Mouse (Mus musculus) kidney, adult 2 months (tissue): ENCODE results near the gene Tango6.

Source experiments
- CTCF ChIP-seq: fragments of 200-500 bp; conservative IDR thresholded peaks from 2 replicates; pipeline ENCODE4 v1.5.1; 2011; ENCODE audit warnings: low read depth, mild to moderate bottlenecking, control low read depth, low read length, moderate library complexity, mixed read lengths; ENCODE audit not compliant: insufficient read depth, insufficient read length
- POLR2A ChIP-seq: fragments of 200-500 bp; IDR thresholded peaks from one replicate; pipeline ENCODE4 v1.6.1; 2011; ENCODE audit warnings: low read depth, low read length, control low read depth

DNA sequence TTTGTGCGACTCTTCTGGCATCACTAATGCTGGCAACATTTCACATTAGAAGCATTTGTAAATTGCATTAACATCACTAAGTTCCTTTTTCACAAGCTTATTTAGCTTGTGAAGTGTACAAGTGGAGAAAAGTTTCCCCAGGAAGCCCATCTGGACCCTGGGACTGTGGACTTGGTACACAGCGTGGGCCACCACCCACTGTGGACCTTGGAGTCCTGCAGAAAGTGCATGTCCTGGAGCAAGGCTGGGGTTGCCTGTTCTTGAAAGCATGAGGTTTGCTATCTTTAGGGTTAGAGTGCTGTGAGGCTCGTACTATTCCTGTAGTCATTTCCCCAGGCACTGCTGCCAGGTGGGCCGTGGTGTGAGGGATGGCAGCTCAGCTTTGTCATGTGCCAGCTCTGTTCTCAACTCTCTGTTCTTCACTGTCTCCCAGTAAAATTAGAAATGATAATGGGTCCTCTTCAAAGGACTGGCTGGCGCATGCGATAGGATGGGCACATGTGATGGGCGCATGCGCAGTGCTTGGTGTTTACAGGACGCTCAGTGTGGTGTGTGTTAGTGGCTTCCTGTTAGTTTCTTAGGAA is 87.8 kb downstream of the Tango6 start:
- TF ChIP-seq CTCF (no peak), POLR2A (no peak)
